Mouse (Mus musculus) brown adipose tissue, adult 24 weeks (tissue): Measurements from ENCODE around the gene Far1. TPM values are rescaled to one million over a fixed set of nuclear protein-coding genes. Genes with fewer than 3 reads are reported as not detected.

ENCODE experiments used
- H3K27ac ChIP-seq: fragments of 200-500 bp; replicated peaks from 2 replicates; pipeline ENCODE4 v1.5.1; 2012; ENCODE audit warnings: low read depth, mild to moderate bottlenecking, low read length
- H3K4me1 ChIP-seq: fragments of 200-500 bp; 2 replicates; pipeline ENCODE4 v1.6.1; 2012; ENCODE audit warnings: low read length, mixed read lengths; ENCODE audit not compliant: control insufficient read depth, insufficient read depth, insufficient read length
- H3K4me3 ChIP-seq: fragments of 200-500 bp; 2 replicates; pipeline ENCODE4 v1.5.1; 2012; ENCODE audit warnings: low read depth, mild to moderate bottlenecking, low read length, moderate library complexity; ENCODE audit not compliant: insufficient read depth
- polyA plus RNA-seq: library from polyadenylated mRNA; stranded (reverse); fragments of >200 nt; gene quantifications from 2 replicates; pipeline ENCODE4 v1.2.4, GENCODE M21; 2012; ENCODE audit not compliant: missing spikeins, insufficient read depth, insufficient read length

Gene Far1
- polyA plus RNA-seq, 1 experiment = 9.4 TPM

GRCm38 (mm10) chr7:113597231-113597630 is 83.6 kb downstream of the Far1 start:
- H3K27ac ChIP-seq = no peak overlapping the region
- no peaks in the 10 kb centered on the region for H3K4me1 ChIP-seq
- no peak overlapping the region for H3K4me3 ChIP-seq

DNA sequence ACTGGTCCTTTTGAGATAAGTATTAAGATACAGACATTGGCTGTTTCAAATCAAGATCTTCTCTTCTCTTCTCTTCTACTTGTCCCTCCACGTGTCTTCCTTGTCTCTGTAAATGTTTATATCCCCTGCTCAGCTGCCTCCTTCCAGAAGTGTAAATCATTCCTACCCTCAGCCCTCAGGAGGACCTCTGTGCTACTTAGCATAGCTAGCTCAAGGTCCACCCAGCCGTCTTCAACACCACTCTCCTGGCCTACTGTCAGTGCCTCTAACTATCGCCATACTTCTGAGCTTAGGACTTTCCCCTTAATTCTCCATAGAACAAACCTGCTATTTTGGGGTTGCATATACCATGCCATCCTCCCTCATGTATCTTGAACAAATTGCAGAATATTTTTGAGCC is 88.2 kb downstream of the Far1 start:
- Histone ChIP-seq H3K27ac (no peak overlapping the region), H3K4me3 (no peak overlapping the region), H3K4me1 (no peaks in the 10 kb centered on the region)

GRCm38 (mm10) chr7:113607928-113608327 is 94.3 kb downstream of the Far1 start:
- Histone ChIP-seq H3K4me3 (no peak overlapping the region), H3K27ac (no peak overlapping the region), H3K4me1 (no peaks in the 10 kb centered on the region)

DNA sequence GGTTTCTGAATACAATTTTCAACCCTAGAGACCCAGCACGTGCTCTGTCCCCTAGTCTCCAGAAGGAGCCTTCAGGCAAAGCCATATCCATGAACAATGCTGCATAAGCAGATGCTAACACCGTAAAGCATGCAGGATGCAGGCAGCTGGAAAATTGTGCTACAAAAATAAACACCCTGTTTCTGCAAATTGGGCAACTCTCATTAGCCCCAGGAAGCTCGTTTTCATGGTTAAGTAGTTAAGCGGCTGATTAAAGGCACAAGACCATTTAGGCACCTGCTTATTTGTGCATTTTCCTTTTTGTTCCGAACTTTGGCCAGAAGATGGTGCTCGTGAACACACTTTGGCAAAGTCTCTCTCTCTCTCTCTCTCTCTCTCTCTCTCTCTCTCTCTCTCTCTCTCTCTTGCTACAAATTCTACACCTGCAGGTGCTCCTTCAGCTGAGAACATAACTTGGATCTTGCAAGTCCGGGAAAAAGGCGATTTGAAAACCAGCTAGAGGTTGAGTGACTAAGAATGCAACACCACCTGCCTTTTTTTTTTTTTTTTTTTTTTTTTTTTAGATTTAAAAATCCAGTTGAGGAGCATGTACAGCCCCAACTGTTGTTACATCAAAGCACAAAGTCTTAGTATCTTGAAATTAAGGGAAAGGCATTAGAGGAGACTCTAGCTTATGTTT is 95.5 kb downstream of the Far1 start:
- no peaks in the 10 kb centered on the region for H3K4me1 ChIP-seq
- H3K4me3 ChIP-seq = no peak overlapping the region
- no peak overlapping the region for H3K27ac ChIP-seq

DNA sequence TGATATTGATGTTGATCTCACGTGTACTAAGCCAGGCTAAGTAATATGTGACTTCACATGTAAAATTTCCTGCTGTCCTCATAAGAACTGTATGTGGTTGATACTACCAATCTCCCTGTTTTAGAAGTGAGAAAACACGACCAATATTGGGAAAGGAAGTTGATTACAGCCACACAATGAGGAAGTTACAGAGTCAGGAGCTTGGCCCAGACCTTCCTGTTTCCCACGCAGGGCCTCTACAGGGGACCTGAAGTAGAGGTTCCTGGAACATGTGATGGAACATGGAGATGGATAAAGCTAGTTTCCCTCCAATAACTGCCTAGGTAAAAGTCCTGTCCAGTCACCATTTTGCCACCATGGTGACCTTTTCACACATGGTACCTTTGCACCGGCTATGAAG is 99.0 kb downstream of the Far1 start:
- no peaks in the 10 kb centered on the region for H3K4me1 ChIP-seq
- no peak overlapping the region for H3K4me3 ChIP-seq
- no peak overlapping the region for H3K27ac ChIP-seq

DNA sequence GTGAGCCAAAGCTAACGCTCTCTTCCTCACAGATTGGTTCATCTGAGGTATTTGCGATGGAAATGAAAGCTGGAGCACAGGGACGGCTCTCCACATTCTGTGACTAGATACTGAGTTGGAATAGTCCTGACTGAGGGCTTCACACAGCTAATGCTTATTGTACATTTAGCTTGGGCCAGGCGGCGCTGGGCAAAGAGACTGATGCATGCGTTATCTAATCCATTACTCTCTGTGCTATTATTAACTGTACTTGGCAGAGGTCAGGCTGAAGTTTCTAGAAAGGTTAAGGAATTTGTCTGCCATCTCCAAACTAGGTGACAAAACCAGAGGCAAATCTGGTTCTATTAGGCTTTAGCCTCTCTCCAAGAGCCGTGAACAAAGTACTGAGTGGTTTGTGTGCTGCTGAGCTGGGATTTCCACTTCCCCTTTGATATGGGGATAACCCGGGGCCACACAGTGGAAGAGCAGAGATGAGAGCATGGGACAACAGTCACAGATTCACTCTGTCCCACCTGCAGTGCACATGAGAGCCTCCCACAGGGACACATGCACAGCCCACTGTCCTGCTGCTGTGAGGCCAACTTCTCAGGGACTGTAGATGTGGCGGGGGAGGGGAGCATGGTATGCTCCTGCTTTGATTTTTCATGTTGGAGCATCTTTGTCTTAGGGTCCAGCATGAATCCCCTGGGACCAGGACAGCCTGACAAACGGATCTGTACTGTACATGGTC is 100.7 kb downstream of the Far1 start:
- Histone ChIP-seq H3K27ac (no peak overlapping the region), H3K4me3 (no peak overlapping the region), H3K4me1 (no peaks in the 10 kb centered on the region)

- H3K27ac ChIP-seq = no peak overlapping the region
- H3K4me1 ChIP-seq = no peaks in the 10 kb centered on the region
- H3K4me3 ChIP-seq = no peak overlapping the region
These were observed 105.5 kb downstream of the Far1 start for GRCm38 (mm10) chr7:113619166-113619565.

DNA sequence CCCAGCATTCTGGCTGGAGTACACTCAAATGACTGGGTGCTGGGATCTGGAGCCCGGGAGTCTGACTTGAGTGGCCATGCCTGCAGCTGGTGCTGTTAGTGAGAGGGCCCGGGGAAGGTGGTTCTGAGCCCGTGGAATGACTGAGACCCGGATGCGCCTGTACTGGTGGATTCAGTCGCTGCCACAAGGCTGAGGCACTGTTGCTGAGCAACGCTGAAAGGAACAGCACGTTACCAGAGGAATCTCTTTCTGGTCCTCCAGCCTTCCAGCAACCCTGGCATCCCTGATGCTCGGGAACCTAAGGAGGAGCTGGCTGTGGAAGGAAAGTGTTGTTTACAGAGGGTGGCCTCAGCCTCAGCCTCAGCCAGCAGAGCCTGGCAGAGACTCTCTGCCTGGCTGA is 106.1 kb downstream of the Far1 start:
- H3K27ac ChIP-seq = no peak overlapping the region
- no peak overlapping the region for H3K4me3 ChIP-seq
- no peaks in the 10 kb centered on the region for H3K4me1 ChIP-seq

Other genes with a start within 250 kb of the Far1 start
- gene Btbd10, start 144.4 kb upstream of the Far1 start, polyA plus RNA-seq = 11.8 and 13.2 TPM in 2 replicates
- gene Pth, start 125.3 kb upstream of the Far1 start, polyA plus RNA-seq = not detected in 2 replicates